In genomic region chr16:84995441-84995867, GRCm38 (mm10) we compare ENCODE assay signal across 15 mouse cellular contexts.
DNase-seq lines count a peak whose midpoint lies in the region; ATAC-seq and TF ChIP-seq lines count a peak whose summit lies in the region.
"Had no signal": no experiment of that assay in that cellular context is flagged by ENCODE, and none has a peak within 500 bp of the region (broad histone marks: within the 10 kb centered on the region; RNA-seq: fewer than 3 reads in every experiment).

No protein-coding gene starts in this region.

- 0 out of 2 replicates have a peak overlapping the region, but pooled peaks have one; percentile 22 for H3K27ac ChIP-seq in forebrain, embryonic 10.5 days
- no peak overlapping the region for H3K27ac ChIP-seq in forebrain, embryonic 11.5 days (ENCODE audit: low read depth, low read length)
- H3K27ac ChIP-seq in midbrain, embryonic 14.5 days (replicated peaks; ENCODE audit: low read depth, low read length), result no peak overlapping the region
- no peak overlapping the region for H3K27ac ChIP-seq in midbrain, embryonic 13.5 days
- H3K27ac ChIP-seq in lung, embryonic 16.5 days (ENCODE audit: low read length), result peak overlapping the region; percentile 90
- peak overlapping the region; percentile 50; the same call in 1 of the 2 replicates for H3K27ac ChIP-seq in stomach, postnatal 0 days (replicated peaks)
- H3K27ac ChIP-seq: hindbrain, postnatal 0 days; limb, embryonic 10.5 days had no signal

- H3K9me3 ChIP-seq in forebrain, embryonic 10.5 days, result no peaks in the 10 kb centered on the region
- H3K9me3 ChIP-seq in forebrain, embryonic 11.5 days (ENCODE audit: control insufficient read depth, low read length), result no peaks in the 10 kb centered on the region
- H3K9me3 ChIP-seq in midbrain, embryonic 14.5 days (ENCODE audit: control insufficient read depth, low read length), result no peaks in the 10 kb centered on the region
- H3K9me3 ChIP-seq in midbrain, embryonic 13.5 days, result no peaks in the 10 kb centered on the region
- no peaks in the 10 kb centered on the region for H3K9me3 ChIP-seq in lung, embryonic 16.5 days (ENCODE audit: control insufficient read depth, low read length)
- H3K9me3 ChIP-seq in stomach, postnatal 0 days (ENCODE audit: control insufficient read depth, low read length), result no peaks in the 10 kb centered on the region
- H3K9me3 ChIP-seq: limb, embryonic 10.5 days had no signal

- TF ChIP-seq EP300 in stomach, postnatal 0 days (optimal IDR thresholded peaks at IDR 0.05), result no peak

- TF ChIP-seq CTCF in stomach, postnatal 0 days (IDR thresholded peaks at IDR 0.05; ENCODE audit: low read depth), result no peak

- H3K36me3 ChIP-seq in forebrain, embryonic 10.5 days (replicated peaks), result peaks cover 55% of the 10 kb centered on the region
- no peaks in the 10 kb centered on the region for H3K36me3 ChIP-seq in forebrain, embryonic 11.5 days (ENCODE audit: control insufficient read depth, insufficient read depth, low read length)
- peaks cover 20% of the 10 kb centered on the region for H3K36me3 ChIP-seq in midbrain, embryonic 14.5 days (ENCODE audit: control insufficient read depth, insufficient read depth, low read length)
- H3K36me3 ChIP-seq in midbrain, embryonic 13.5 days, result peaks cover 20% of the 10 kb centered on the region
- H3K36me3 ChIP-seq in lung, embryonic 16.5 days (ENCODE audit: control insufficient read depth, insufficient read depth, low read length), result peaks cover 4% of the 10 kb centered on the region; the same call in 1 of the 2 replicates
- H3K36me3 ChIP-seq in stomach, postnatal 0 days (ENCODE audit: control insufficient read depth, insufficient read depth, low read length), result 0 out of 2 replicates have a peak, but pooled peaks cover 5% of the 10 kb centered on the region

- no peak overlapping the region for H3K9ac ChIP-seq in forebrain, embryonic 11.5 days (ENCODE audit: low read length)
- no peak overlapping the region for H3K9ac ChIP-seq in midbrain, embryonic 14.5 days (replicated peaks; ENCODE audit: low read length)
- no peak overlapping the region for H3K9ac ChIP-seq in midbrain, embryonic 13.5 days (replicated peaks)
- H3K9ac ChIP-seq in lung, embryonic 16.5 days (ENCODE audit: low read length), result peak overlapping the region; percentile 10; the same call in 1 of the 2 replicates
- H3K9ac ChIP-seq in stomach, postnatal 0 days (ENCODE audit: low read length), result no peak overlapping the region

- DNase-seq in forebrain, embryonic 10.5 days (ENCODE audit: extremely low spot score, low spot score), result no peak
- DNase-seq in forebrain, embryonic 11.5 days (ENCODE audit: low spot score), result no peak
- DNase-seq in midbrain, embryonic 14.5 days, result peak; percentile 19
- peak; percentile 52 for DNase-seq in stomach, postnatal 0 days (ENCODE audit: low spot score)
- DNase-seq in kidney, adult 8-10 months, result no peak
- DNase-seq in layer of hippocampus, adult 9-11 months, result no peak
- DNase-seq: adrenal gland, postnatal 14 days; gastrocnemius, postnatal 10 days; kidney, postnatal 14 days; layer of hippocampus, postnatal 36 days had no signal

- no peaks in the 10 kb centered on the region for H3K4me1 ChIP-seq in forebrain, embryonic 10.5 days
- H3K4me1 ChIP-seq in forebrain, embryonic 11.5 days (replicated peaks; ENCODE audit: control insufficient read depth, insufficient read depth, low read length), result no peaks in the 10 kb centered on the region
- no peaks in the 10 kb centered on the region for H3K4me1 ChIP-seq in midbrain, embryonic 14.5 days (ENCODE audit: control insufficient read depth, insufficient read depth, low read length)
- peaks cover 3% of the 10 kb centered on the region; the same call in 1 of the 2 replicates for H3K4me1 ChIP-seq in midbrain, embryonic 13.5 days (replicated peaks)
- H3K4me1 ChIP-seq in lung, embryonic 16.5 days (replicated peaks; ENCODE audit: control insufficient read depth, insufficient read depth, low read length), result peaks cover 22% of the 10 kb centered on the region
- 0 out of 2 replicates have a peak, but pooled peaks cover 3% of the 10 kb centered on the region for H3K4me1 ChIP-seq in stomach, postnatal 0 days (replicated peaks; ENCODE audit: control insufficient read depth, insufficient read depth)
- H3K4me1 ChIP-seq: limb, embryonic 10.5 days had no signal

- H3K4me2 ChIP-seq in forebrain, embryonic 11.5 days (ENCODE audit: low read depth, low read length, severe bottlenecking), result no peak overlapping the region
- H3K4me2 ChIP-seq in midbrain, embryonic 14.5 days (ENCODE audit: low read length), result no peak overlapping the region
- H3K4me2 ChIP-seq in midbrain, embryonic 13.5 days (replicated peaks), result no peak overlapping the region
- H3K4me2 ChIP-seq in lung, embryonic 16.5 days (ENCODE audit: low read depth, low read length), result no peak overlapping the region
- no peak overlapping the region for H3K4me2 ChIP-seq in stomach, postnatal 0 days (replicated peaks; ENCODE audit: low read depth)

- no peak for ATAC-seq in forebrain, embryonic 11.5 days (replicated peaks; ENCODE audit: low FRiP score)
- no peak for ATAC-seq in midbrain, embryonic 14.5 days (ENCODE audit: low FRiP score, low TSS enrichment)
- ATAC-seq in midbrain, embryonic 13.5 days, result no peak
- ATAC-seq in lung, embryonic 16.5 days (ENCODE audit: low read depth), result peak; percentile 94
- ATAC-seq in stomach, postnatal 0 days (ENCODE audit: low FRiP score, low TSS enrichment), result peak; percentile 77
- ATAC-seq: hindbrain, postnatal 0 days had no signal

- 66% methylated on average over 6 of the region's 6 CpGs for WGBS in forebrain, embryonic 10.5 days
- WGBS in forebrain, embryonic 11.5 days, result 64% methylated on average over 6 of the region's 6 CpGs
- WGBS in midbrain, embryonic 14.5 days, result 55% methylated on average over 6 of the region's 6 CpGs
- 46% methylated on average over 6 of the region's 6 CpGs for WGBS in midbrain, embryonic 13.5 days
- WGBS in lung, embryonic 16.5 days, result 14% methylated on average over 6 of the region's 6 CpGs
- WGBS in stomach, postnatal 0 days, result 16% methylated on average over 6 of the region's 6 CpGs

- H3K4me3 ChIP-seq in forebrain, embryonic 10.5 days, result no peak overlapping the region
- H3K4me3 ChIP-seq in forebrain, embryonic 11.5 days (ENCODE audit: low read depth, low read length), result no peak overlapping the region
- no peak overlapping the region for H3K4me3 ChIP-seq in midbrain, embryonic 14.5 days (replicated peaks; ENCODE audit: low read depth, low read length)
- H3K4me3 ChIP-seq in midbrain, embryonic 13.5 days (replicated peaks), result no peak overlapping the region
- no peak overlapping the region for H3K4me3 ChIP-seq in lung, embryonic 16.5 days (ENCODE audit: low read length)
- H3K4me3 ChIP-seq in stomach, postnatal 0 days (ENCODE audit: low read depth, low read length), result no peak overlapping the region
- H3K4me3 ChIP-seq: erythroblast, embryonic 14.5 days; limb, embryonic 10.5 days had no signal

- no peaks in the 10 kb centered on the region for H3K27me3 ChIP-seq in forebrain, embryonic 10.5 days (ENCODE audit: poor library complexity, severe bottlenecking)
- no peaks in the 10 kb centered on the region for H3K27me3 ChIP-seq in forebrain, embryonic 11.5 days (ENCODE audit: control insufficient read depth, insufficient read depth, low read length)
- H3K27me3 ChIP-seq in midbrain, embryonic 14.5 days (ENCODE audit: control insufficient read depth, insufficient read depth, low read length), result no peaks in the 10 kb centered on the region
- no peaks in the 10 kb centered on the region for H3K27me3 ChIP-seq in midbrain, embryonic 13.5 days
- H3K27me3 ChIP-seq in lung, embryonic 16.5 days (ENCODE audit: control insufficient read depth, insufficient read depth, low read depth, low read length), result no peaks in the 10 kb centered on the region
- no peaks in the 10 kb centered on the region for H3K27me3 ChIP-seq in stomach, postnatal 0 days (ENCODE audit: control insufficient read depth, insufficient read depth, low read length)

Comparison
In these comparisons a context has a peak if more than half of its experiments do, and no peak if none do; other contexts are left out.
1. H3K27ac ChIP-seq: peak in forebrain, embryonic 10.5 days (single experiment), lung, embryonic 16.5 days (single experiment) and stomach, postnatal 0 days (single experiment); none in forebrain, embryonic 11.5 days (single experiment), midbrain, embryonic 14.5 days (single experiment) and midbrain, embryonic 13.5 days (single experiment).
2. DNase-seq: peak in midbrain, embryonic 14.5 days (single experiment) and stomach, postnatal 0 days (single experiment); none in forebrain, embryonic 10.5 days (single experiment), forebrain, embryonic 11.5 days (single experiment), kidney, adult 8-10 months (0 of 2) and layer of hippocampus, adult 9-11 months (single experiment).
3. ATAC-seq: peak in lung, embryonic 16.5 days (single experiment) and stomach, postnatal 0 days (single experiment); none in forebrain, embryonic 11.5 days (single experiment), midbrain, embryonic 14.5 days (single experiment) and midbrain, embryonic 13.5 days (single experiment).